Mouse (Mus musculus) thymus, postnatal 10 days (tissue): ENCODE measurements around the gene Slc16a5.
"Not testable (repeated sequence)": the region's sequence is repeated elsewhere in the genome, so short reads cannot be mapped to it uniquely, and the experiment has no call there.

Experiments
- DNase-seq, 2 experiments: peaks; one replicate each; pipeline ENCODE4 v3.0.0; 2021; ENCODE audit warnings: low spot score in 2 of 2

The Slc16a5 gene

GRCm38 (mm10) chr11:115478296-115478938 lies 16.1 kb downstream of the Slc16a5 start:
- no peak for DNase-seq

- DNase-seq = peak; percentile 59
Observed at GRCm38 (mm10) chr11:115481553-115482259, 19.4 kb downstream of the Slc16a5 start.

GRCm38 (mm10) chr11:115483278-115483677 lies 21.0 kb downstream of the Slc16a5 start:
- no peak for DNase-seq

DNA sequence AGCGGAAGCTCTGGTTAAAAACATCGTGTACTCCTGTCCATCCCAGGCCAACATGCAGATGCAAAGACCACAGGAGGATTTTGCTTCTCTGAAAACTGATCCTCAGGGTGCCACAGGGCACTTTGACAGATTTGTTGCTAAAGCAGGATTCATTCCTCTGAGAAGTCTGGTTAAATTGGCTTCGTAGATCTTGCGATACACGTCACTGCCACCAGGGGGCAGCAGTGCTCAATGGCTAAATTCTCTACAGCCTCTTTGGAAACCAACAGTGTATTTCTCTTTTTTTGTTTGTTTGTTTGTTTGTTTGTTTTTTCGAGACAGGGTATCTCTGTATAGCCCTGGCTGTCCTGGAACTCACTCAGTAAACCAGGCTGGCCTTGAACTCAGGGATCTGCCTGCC lies 21.5 kb downstream of the Slc16a5 start:
- DNase-seq = peak; percentile 53 to 82

DNA sequence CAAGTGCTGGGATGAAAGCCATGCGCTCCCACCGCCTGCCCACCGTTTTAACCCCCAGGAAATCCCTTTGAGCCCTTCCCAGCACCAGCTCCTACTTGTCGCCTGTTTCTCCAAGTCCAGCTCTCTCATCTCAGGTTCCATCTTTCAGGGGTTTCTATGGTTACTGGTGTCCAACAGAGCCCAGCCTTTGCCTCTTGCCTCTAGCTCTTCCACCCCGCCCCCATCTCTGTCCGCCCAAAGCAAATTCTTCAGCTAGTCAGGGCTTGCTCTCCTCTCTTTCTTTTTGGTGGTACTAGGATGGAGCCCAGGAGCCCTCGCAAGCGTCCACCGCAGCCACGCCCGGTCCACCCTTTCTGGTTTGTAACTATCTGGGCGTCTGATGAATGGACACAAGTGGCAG lies 22.9 kb downstream of the Slc16a5 start:
- DNase-seq = no peak

GRCm38 (mm10) chr11:115488551-115489104 lies 26.4 kb downstream of the Slc16a5 start:
- DNase-seq = no peak

DNA sequence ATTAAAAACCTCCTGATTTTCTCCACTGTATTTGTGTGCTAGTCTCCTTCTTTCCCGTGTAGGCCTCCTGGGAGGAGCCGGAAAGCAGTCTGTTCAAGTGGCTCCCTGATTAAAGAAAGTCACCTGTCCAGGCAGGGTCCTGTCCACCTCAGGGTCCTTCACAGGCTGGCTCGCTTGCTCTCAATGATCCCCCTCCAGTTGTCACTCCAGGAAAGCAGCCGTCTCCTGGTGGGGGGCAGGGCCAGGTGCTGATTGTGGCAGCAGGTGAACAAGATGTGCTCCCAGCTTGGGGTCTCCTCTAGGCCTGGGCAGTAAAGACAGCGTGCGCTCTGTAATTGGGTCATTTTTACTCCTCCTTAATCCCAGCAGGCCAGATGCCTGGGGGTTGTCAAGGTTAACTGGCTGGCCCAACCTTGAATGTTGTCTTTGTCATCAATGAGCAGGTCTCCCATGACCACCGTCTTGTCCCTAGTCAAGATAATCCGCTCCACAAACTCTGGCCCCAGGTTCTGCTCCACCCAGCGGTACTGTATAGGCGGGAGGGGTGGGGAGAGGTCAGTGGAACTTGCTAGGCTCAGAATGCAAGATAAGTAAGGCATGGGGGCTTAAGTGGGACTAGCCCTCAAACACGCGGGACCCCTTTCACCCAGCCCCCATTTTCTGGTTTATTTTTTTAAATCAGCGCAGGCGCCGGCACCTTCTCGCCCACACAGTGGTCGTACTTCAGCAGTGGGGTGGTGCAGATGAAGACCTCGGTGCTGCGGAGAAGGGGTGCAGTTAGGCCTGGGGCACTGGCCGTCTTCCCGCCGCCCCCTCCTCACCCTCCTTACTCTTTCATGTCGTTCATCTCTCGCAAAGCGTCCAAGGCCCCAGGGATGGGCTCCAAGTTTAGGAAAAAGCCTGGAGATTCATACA lies 28.4 kb downstream of the Slc16a5 start:
- no peak for DNase-seq

DNA sequence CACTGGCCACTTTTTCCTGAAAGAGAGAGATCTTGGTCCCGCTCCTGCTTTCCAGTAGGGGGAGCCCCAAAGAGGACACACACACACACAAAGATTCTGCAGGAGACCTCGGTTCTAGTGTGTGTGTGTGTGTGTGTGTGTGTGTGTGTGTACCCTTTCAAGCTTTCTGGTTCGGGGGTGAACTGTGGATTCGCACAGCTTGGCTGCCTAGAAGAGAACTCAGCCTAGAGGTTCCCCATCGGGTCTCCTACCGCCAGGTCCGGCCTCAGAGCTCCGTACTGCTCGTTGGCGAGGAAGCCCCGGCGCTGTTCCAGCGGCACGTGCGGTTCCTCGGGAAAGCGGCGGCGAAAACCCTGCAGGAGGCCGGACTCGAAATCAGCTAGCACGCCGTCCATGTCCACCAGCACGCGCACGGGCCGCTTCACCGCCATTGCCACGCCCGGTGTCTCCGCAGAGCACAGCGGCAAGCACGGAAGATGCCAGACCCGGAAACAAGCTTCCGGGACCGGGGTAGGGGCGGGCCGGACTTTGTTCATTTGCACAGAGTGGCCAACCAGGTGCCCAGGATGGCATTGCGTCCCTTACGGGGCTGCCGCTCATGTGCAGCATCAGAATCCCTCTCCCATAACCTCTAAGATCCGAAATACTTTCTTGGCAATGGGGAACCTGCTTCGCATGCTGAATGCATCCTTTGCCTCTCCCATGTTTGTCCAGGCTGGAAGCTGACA lies 29.2 kb downstream of the Slc16a5 start, which contains the start of gene Nt5c:
Nt5c (minus strand) TSS at position 507 of the 728 bp plus-strand sequence.
- peak; percentile 75 to 81 for DNase-seq

DNA sequence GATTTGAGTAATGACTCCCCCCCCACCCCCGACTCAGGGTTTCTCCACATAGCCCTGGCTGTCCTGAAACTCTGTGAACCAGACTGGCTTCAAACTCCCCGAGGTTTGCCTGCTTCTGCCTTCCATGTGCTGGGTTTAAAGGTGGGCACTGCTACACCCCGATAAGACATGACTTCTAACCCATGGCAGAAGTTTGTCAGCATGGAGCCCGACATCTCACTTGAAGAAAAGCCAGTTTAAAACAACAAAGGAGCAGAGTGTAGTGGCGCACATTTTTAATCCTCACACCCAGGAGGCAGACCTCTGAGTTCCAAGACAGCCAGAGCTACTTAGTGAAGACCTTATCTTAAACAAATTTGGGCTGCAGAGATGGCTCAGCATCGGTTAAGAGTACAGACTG lies 30.1 kb downstream of the Slc16a5 start:
- DNase-seq = no peak

- not testable (repeated sequence) for DNase-seq
Observed at GRCm38 (mm10) chr11:115496559-115496958, 34.3 kb downstream of the Slc16a5 start.

GRCm38 (mm10) chr11:115502636-115503035 lies 40.4 kb downstream of the Slc16a5 start:
- DNase-seq = no peak

DNA sequence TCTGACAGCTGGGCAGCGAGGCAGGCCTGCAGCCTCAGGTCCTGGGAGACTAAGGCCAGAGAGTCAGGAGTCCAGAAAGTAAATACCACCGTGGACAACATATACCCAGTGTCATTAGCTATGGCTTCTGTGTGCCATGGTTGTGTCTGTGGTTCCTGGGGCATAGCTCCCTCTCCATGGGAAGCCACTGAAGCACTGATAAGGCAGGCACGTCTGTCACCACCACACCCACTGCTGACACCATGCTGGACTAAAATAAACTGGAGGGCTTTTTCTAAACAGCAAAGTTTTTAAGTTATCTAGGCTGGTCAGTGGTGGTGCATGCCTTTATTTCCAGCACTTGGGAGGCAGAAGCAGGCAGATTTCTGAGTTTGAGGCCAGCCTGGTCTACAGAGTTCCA lies 44.3 kb downstream of the Slc16a5 start:
- DNase-seq = no peak

DNA sequence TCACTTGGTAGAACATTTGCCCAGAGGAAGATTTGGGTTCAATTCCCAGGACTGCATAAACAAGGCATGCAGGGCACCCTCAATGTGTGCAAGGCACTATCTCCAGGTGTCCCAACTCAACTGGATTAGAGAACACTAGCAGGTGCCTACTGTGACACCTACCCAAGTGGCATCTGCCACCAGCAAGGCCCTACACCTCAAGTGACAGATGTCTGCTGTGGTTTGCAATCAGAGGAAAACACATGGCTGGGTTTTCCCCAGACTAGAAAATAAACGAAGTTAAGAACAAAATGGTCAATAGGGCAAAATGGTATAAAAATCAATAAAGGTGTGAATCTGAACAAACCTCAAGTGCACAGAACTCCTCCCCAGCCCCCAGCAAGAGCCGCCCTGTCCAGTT lies 45.8 kb downstream of the Slc16a5 start:
- DNase-seq = peak in 1 of 2 experiments; percentile 41

DNA sequence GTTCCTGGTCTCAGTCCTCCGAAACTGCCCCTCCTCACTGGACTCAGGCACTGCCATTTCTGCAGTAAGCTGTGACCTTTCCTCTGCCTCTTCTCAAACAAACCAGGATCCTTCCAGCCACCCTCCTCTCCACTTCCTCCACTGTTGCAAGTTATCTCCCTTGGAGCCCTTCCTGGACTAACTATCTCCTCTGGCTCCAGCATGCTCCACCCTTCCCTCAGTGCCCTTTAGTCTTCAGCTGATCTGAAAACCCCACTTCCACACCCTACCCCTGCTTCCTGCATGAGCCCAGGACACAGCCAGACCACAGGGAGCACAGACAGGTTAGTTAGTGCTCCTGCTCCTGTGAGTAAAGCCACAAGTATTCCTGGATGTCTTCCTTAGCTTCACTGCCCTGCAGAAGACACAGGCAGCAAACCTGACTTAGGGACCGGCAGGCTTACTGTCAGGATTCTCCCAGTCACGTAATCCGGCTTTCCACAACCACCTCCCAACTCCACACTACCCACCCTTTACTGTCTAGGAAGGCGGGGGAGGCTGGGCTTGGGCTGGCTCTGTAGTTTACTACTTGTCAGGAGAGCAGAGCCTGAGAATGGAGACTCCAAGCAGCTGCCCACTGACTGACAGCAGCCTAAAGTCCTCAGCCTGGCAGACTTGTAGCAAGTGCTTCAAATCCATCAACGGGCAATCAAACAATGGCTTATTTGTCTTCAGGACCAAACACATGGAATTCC lies 47.7 kb downstream of the Slc16a5 start:
- no peak for DNase-seq

DNA sequence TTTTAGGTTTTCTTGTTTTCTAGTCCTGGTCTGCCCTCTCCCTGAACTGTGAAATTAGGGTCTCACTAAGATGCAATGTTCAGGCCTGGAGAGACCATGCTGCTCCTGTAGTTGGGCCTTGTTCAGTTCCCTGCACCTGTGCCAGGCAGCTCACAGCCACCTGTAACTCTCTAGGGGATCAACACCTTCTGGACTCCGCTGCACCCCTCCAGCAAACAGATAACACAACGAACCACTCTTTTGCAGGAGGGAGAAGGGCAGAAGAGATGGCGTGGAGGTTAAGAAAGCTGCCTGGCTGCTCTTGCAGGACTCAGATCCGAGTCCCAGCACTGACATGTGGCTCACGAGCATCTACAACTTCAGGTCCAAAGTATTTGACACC lies 48.2 kb downstream of the Slc16a5 start:
- DNase-seq = no peak

DNA sequence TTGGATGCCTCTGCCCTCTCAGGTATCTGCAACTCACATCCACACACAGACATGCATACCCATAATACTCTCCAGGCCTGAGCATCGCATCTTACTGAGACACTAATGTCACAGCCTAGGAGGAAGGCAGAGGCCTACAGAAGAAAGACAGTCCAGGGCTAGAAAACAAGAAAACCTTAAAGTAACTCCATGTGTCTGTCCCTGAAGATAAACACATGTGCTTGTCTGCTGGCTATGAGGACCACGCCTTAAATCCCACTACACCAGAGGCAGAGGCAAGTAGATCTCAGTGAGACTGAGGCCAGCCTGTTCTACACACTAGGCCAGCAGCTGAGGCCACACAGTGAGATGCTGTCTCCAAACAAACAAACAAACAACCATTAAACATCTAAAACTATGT lies 48.8 kb downstream of the Slc16a5 start:
- no peak for DNase-seq

DNA sequence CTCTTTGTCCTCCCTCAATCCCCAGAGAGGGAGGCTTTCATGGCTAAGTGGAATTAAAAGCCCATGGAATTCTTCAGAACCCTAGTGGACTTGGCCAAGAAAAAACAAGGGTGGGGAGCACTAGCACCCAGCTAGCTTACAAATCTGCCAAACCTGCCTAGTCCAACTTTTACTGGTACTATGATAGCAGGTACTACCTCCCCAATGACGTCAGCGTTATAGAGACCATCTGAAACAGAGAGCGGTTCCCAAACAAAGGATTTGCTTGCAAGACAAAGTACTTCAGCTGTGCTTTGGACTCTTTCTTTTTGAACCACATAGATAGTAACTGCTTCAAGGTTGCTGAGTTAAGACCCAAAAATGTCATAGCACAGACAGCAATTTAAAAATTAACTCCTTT lies 49.7 kb downstream of the Slc16a5 start:
- no peak for DNase-seq

DNA sequence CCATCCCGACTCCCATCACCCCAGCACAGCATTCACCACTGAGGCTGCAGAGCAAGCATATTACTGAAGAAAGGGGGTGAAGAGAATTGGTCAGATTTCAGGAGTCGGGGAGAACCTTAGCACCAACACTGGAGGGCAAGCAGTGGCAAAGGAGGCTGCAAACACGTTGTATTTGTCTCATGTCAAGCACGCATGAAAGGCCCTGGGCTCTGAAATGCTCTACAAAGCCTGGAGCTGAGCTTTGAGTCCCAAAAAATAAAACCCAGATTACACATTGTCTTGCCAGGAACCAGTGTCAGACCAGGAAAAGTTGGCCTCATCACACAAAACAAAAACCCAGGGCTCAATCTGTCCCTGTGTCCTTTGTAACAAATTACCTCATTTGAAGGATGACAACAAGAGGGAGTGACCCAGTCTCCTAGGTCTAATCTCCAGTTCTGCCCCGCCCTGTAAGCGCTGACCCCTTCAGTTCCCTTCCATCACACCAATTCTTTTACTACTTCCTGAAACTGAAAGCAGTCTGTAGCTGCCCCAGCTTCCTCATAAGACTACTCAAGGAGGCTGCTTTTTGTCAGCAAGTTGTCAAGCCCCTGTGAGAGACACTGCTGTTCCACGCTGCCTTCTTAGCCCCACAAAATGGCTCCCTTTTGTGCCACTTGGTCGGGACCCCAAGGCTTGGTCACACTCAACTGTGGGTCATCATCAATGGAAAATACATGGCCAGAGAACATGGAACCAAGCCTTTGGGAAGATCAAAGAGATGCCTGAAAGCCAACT lies 50.3 kb downstream of the Slc16a5 start:
- DNase-seq = peak; percentile 34 to 40

DNA sequence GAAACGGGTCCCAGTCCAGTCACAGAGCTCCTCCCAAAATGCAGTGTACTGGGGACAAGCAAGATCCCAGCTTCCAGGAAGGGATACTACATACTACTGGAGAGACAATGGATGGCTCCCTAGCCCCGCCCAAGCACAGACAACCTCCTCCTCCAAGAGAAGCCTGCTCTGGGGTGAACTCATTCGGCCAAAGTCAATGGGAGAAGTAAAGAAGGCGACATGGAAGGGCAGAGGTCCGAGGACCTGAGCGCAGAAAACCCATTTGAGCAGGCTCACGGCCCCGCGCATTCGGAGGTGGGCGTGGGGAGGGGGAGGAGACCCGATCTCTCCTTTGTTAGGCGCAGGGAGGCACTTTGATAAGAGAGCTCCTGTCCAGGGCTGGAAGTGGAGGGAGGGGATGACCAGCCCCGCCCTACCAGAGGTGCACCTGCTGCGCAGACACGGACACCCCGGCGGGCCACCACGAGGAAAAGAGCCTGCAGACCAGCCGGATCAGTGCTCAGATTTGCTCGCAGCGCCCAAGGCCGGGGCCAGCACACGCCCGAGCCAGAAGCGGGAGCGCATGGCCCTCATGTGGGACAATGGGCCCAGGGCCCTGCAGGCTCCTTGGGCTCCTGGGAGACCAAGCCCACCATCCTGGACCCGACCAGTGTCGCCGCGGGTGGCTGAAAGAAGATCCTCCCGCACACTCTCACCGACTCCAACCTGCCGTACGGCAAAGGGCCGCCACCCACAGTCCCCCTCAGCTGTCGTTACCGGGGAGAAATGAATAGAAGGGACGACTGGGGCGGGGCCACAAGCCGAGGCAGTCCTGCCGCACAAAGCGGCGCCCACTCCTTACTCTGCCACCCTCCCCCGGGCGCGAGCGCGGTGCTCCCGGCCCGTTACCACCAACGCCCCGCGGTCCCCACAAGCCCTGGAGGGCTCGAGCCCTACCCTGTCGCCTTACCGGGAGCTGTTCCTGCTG lies 51.3 kb downstream of the Slc16a5 start:
- DNase-seq = peak in 1 of 2 experiments; percentile 38
